Mouse (Mus musculus) myocyte (in vitro differentiated cells): ENCODE data around the gene Gm45062.

Experiments
- CEBPB ChIP-seq: IDR thresholded peaks from 2 replicates; pipeline ENCODE4 v1.6.1; 2011; ENCODE audit warnings: mild to moderate bottlenecking, moderate library complexity; ENCODE audit not compliant: poor library complexity, insufficient read depth, severe bottlenecking
- E2F4 ChIP-seq: IDR thresholded peaks from one replicate; pipeline ENCODE4 v1.6.1; 2011; ENCODE audit warnings: mild to moderate bottlenecking, control low read depth, moderate library complexity; ENCODE audit not compliant: insufficient read depth
- MAX ChIP-seq: IDR thresholded peaks from one replicate; pipeline ENCODE4 v1.6.1; 2011; ENCODE audit warnings: low read depth, mild to moderate bottlenecking, control low read depth
- POLR2A ChIP-seq: IDR thresholded peaks from one replicate; pipeline ENCODE4 v1.6.1; 2011; ENCODE audit warnings: low read depth, mild to moderate bottlenecking, control low read depth, moderate library complexity; ENCODE audit not compliant: insufficient read length
- POLR2AphosphoS2 ChIP-seq: IDR thresholded peaks from one replicate; pipeline ENCODE4 v1.6.1; 2011; ENCODE audit warnings: low read depth, control low read depth; ENCODE audit not compliant: insufficient read length
- REST ChIP-seq: IDR thresholded peaks from one replicate; pipeline ENCODE4 v1.6.1; 2011; ENCODE audit warnings: mild to moderate bottlenecking, control low read depth, moderate library complexity; ENCODE audit not compliant: insufficient read depth, insufficient read length
- TCF12 ChIP-seq: IDR thresholded peaks from one replicate; pipeline ENCODE4 v1.6.1; 2011; ENCODE audit warnings: mild to moderate bottlenecking, control low read depth; ENCODE audit not compliant: poor library complexity, insufficient read depth, severe bottlenecking
- TCF3 ChIP-seq: IDR thresholded peaks from one replicate; pipeline ENCODE4 v1.6.1; 2011; ENCODE audit warnings: low read depth, control low read depth; ENCODE audit not compliant: insufficient read length
- USF1 ChIP-seq: IDR thresholded peaks from one replicate; pipeline ENCODE4 v1.6.1; 2011; ENCODE audit warnings: low read depth, mild to moderate bottlenecking, control low read depth, moderate library complexity

DNA sequence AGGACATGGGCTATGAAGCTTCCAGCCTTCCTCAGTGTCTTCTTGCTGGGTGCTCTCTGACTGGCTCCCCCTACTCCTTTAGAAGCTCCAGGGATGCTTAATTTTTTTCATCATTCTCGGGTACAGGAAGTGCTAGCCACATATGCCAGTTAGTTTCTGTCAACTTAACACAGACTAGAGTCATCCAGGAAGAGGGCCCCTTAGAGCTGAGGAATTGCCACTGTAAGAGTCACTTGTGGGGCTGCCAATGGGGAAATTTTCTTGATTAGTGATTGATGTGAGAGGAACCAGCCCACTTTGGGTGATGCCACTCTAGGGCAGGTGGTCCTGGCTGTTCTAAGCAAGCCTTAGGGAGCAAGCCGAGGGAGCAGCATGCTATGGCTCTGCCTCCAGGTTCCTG is 380.3 kb downstream of the Gm45062 start:
- TF ChIP-seq POLR2A (no peak), USF1 (no peak), TCF12 (no peak), TCF3 (no peak), MAX (no peak), CEBPB (no peak), POLR2AphosphoS2 (no peak), REST (no peak), E2F4 (no peak)
